Mouse (Mus musculus) cortical plate, adult 2 months (tissue): Measurements from ENCODE around the gene Gm9376. TPM values are rescaled to one million over a fixed set of nuclear protein-coding genes. Genes with fewer than 3 reads are reported as not detected.

Experiments used
- H3K27ac ChIP-seq: fragments of 200-500 bp; 2 replicates; pipeline ENCODE4 v1.5.1; 2012; ENCODE audit warnings: low read length, control low read depth, inconsistent platforms; ENCODE audit not compliant: insufficient read depth
- H3K4me1 ChIP-seq: fragments of 200-500 bp; 2 replicates; pipeline ENCODE4 v1.6.1; 2011; ENCODE audit warnings: low read length; ENCODE audit not compliant: control insufficient read depth, insufficient read depth
- H3K4me3 ChIP-seq: fragments of 200-500 bp; 2 replicates; pipeline ENCODE4 v1.5.1; 2011; ENCODE audit warnings: mild to moderate bottlenecking, low read length, control low read depth; ENCODE audit not compliant: insufficient read depth
- CTCF ChIP-seq: fragments of 200-500 bp; IDR thresholded peaks from 2 replicates; pipeline ENCODE4 v1.5.1; 2011; ENCODE audit warnings: mild to moderate bottlenecking, control low read depth, low read length; ENCODE audit not compliant: insufficient read depth; ENCODE audit errors: extremely low read depth
- POLR2A ChIP-seq: fragments of 200-500 bp; IDR thresholded peaks from 2 replicates; pipeline ENCODE4 v1.6.1; 2011; ENCODE audit warnings: mild to moderate bottlenecking, low read length, control low read depth; ENCODE audit not compliant: insufficient read depth; ENCODE audit errors: extremely low read depth
- polyA plus RNA-seq: library from polyadenylated mRNA; depleted of rRNA; stranded (reverse); fragments of >200 nt; gene quantifications from 2 replicates; pipeline ENCODE4 v1.2.3, GENCODE M21; 2012; rRNA removed

The Gm9376 gene
- polyA plus RNA-seq: not detected in 2 replicates

DNA sequence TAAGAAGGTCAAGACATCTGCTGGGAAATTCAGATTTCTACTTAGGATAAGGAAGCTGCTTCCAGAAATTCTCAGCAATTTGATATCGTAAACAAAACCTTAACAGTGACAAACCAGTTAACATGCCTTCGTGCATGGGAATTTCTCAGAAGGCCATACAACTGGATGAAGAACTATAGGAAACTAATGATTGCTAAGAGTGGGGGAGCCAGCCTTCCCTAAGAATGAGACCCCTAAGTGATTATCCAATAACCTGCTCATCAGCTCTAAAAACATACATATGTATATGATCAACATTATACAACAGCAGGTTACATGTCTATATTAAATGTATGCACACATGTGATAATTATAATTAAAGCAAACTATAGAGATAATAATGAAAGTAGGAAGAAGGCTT, at the start of gene Gm9376:
Gene Gm9376 (plus strand): TSS at position 301 of the 400 bp plus-strand sequence.
- no peak within 1 kb of the TSS for H3K27ac ChIP-seq
- H3K4me1 ChIP-seq: no peaks in the 10 kb centered on the region
- H3K4me3 ChIP-seq: no peak within 1 kb of the TSS
- TF ChIP-seq CTCF (no peak), POLR2A (no peak)

DNA sequence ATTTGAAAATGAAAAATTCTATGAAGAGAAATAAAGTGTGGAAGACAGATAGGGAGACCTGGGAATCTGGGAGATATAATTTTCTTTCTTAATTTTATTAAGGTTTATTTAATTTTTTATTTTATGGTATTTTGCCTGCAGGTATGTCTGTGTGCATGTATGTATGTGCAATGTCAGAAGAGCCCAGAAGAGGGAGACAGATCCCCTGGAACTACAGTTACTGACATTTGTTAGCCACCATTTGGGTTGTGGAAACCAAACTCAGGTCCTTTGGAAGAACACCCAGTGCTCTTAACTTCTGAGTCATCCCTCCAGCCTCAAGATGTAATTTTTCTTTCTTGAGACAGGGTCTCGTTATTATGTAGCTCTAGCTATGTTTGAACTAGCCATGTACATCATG, 45.9 kb upstream of the Gm9376 start:
- Histone ChIP-seq H3K27ac (no peak overlapping the region), H3K4me1 (no peaks in the 10 kb centered on the region), H3K4me3 (no peak overlapping the region)
- TF ChIP-seq POLR2A (no peak), CTCF (no peak)

DNA sequence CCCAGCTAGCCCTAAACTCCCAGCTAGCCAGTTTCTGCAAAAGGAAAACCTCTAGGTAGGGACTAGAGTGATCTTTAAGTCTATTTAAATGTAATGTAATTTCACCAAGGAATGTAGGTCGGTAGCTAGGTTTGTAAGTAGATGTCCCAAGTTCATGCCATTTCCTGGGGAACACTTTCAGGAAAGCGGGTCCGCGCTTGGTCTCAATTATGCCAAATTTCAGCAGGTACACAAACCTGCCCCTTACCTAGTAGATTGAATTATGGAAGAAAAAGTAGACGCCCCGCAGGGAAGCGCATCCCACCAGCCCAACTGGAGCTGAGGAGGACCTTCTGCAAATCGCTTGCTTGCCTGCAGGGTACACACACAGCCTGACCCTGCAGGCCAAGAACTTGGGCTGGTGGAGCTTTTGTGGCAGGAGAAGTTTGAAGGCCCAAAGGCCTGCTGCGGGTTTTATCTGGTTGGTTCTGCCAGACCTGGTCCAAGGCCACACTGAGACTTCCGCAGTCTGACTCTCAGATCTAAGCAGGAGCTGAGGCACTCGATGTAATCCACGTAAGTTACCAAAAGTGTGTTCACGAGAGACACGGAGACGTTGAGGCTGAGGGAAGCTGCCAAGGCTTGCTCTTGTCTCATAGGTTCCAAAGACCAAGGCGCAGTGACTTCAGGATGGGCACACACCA, 41.6 kb upstream of the Gm9376 start:
- no peaks in the 10 kb centered on the region for H3K4me1 ChIP-seq
- TF ChIP-seq POLR2A (no peak), CTCF (no peak)
- H3K4me3 ChIP-seq: no peak overlapping the region
- no peak overlapping the region for H3K27ac ChIP-seq

DNA sequence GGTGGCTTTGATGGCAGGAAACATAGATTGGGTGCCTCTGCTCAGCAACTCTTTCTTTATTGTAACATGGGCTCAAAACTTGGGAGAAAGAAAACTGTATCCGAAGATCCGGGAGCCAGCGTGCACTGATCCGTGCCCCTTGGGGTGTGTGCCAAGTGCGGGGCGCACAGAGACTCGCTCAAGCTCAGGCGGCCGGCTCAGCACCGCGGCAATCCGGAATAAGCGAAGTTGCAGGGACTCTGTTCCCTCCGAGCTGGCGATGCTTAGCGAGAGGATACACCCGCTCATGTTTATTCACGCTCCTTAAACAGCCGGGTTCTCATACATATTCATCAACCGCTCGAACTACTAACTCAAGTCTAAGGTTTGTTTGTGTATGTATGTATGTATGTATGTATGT, 40.8 kb upstream of the Gm9376 start:
- Histone ChIP-seq H3K4me3 (no peak overlapping the region), H3K27ac (no peak overlapping the region), H3K4me1 (no peaks in the 10 kb centered on the region)
- TF ChIP-seq POLR2A (no peak), CTCF (no peak)

DNA sequence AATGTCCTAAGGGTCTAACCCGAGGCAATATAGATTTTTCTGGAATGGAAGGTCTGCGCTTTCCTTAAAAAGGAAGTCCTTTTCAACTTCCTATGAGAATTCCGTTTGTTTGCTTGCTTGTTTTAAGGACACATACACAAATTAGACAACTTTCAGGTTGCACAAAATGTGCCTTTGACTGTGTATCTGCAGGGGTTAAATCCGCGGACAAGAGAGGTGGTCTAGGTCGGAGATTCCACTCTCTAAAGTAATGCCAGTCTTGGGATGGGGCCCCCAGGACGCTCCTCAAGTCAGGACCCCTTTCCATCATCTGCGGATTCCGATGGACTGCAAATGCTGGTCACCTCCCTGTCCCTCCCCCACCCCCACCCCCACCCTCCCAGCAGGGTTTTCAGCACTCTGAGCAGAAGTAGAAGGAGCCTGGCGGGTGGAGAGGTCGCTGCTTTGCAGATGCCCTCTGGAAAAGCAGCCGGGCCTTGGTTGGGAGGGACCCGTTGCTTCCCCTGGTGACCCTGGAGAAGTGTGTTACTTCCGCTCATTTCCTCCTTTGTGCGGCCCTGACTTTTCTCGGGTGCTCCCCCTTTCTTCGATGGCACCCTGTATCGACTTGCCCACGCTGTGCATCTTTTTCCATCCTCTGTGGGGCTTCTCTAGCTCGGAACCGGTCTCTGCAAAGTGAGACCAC, 40.1 kb upstream of the Gm9376 start:
- H3K27ac ChIP-seq: no peak overlapping the region
- no peak overlapping the region for H3K4me3 ChIP-seq
- no peaks in the 10 kb centered on the region for H3K4me1 ChIP-seq
- no peak for TF ChIP-seq CTCF
- no peak for TF ChIP-seq POLR2A

DNA sequence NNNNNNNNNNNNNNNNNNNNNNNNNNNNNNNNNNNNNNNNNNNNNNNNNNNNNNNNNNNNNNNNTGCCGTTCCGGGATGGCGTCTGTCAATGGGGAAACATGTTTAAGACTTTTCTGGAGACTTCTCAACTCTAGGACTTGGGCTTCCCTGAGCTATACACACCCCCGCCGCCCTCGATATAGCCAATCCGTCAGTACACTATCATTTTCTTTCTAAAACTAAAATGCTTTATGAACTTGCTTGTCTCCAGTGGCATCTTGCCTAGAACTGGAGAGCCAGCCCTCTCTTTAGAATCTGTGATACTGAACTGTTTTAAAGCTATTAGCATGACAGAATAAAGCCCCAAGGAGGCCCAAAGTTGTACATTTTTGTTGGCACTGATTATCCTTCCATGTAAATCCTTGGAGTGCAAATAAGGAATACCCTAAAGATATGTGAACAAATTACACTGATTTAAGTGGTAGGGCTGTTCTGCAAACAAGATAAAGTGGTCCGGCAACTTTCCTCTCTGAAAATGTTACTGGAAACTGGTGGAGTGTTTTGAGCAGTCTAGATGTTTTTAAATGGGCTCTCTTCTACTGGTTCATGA, 34.3 kb upstream of the Gm9376 start:
- TF ChIP-seq CTCF: no peak
- no peak for TF ChIP-seq POLR2A
- Histone ChIP-seq H3K27ac (no peak overlapping the region), H3K4me3 (no peak overlapping the region), H3K4me1 (no peaks in the 10 kb centered on the region)

DNA sequence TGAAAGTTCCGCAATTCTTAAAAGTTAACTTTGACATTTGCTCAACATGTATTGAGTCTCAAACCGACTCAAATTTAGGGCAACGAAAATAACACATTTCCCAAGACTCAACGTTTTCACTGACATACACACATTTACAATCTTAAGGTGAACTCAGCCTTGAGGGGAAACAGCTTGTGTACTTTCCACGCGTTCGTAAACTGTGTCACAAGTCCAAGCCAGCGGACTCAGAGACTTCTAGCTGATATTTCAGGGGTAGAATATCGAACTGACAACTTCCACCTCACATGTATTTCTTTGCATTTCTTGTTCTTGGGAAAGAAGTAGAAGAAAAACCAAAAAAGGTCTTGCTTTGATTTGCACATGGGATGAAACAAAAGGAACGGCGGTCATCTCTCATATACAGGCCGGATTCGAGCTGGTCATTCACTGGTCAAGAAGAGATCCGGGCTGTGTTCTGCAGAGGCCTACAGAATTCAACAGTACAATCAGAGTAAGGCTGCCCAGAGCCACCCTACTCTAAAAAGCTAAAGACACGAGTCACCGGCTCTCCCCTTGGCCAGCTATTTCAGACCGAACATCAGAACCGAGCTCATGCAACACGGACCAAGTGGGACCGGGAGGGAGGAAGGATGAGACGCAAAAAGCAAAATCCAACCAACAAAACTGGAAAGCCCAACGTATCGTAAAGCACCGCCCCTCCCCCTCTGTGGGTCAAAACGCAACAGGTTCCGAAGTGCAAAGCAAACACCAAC, 32.8 kb upstream of the Gm9376 start:
- H3K4me3 ChIP-seq: peak overlapping the region; percentile 15
- no peaks in the 10 kb centered on the region for H3K4me1 ChIP-seq
- TF ChIP-seq POLR2A (no peak), CTCF (no peak)
- peak overlapping the region; percentile 22; the same call in 1 of the 2 replicates for H3K27ac ChIP-seq

GRCm38 (mm10) chr14:118234541-118235210, 32.1 kb upstream of the Gm9376 start:
- TF ChIP-seq POLR2A: no peak
- TF ChIP-seq CTCF: no peak
- Histone ChIP-seq H3K4me3 (peak overlapping the region; percentile 15), H3K27ac (peak overlapping the region; percentile 22), H3K4me1 (no peaks in the 10 kb centered on the region)

- Histone ChIP-seq H3K4me1 (no peaks in the 10 kb centered on the region), H3K27ac (peak overlapping the region; percentile 37; the same call in 1 of the 2 replicates), H3K4me3 (peak overlapping the region; percentile 29; the same call in 1 of the 2 replicates)
- no peak for TF ChIP-seq CTCF
- no peak for TF ChIP-seq POLR2A
Observed at GRCm38 (mm10) chr14:118235361-118235972, 31.3 kb upstream of the Gm9376 start.
